Mouse (Mus musculus) heart, embryonic 11.5 days (tissue): ENCODE results near the gene Kcnj1. TPM values are rescaled to one million over a fixed set of nuclear protein-coding genes. Genes with fewer than 3 reads are reported as not detected.

Experiments
- ATAC-seq: fragments of 200-750 bp; cut with Nextera tagmentation; replicated peaks from 2 replicates; pipeline ENCODE4 v1.8.0; 2017; ENCODE audit warnings: moderate library complexity; ENCODE audit not compliant: insufficient number of reproducible peaks, low FRiP score, low TSS enrichment
- H3K27ac ChIP-seq: fragments of 300-500 bp; sonication (generic); 2 replicates; pipeline ENCODE4 v1.5.1; 2014; ENCODE audit warnings: mild to moderate bottlenecking, low read depth, low read length
- H3K27me3 ChIP-seq: fragments of 300-500 bp; sonication (generic); 2 replicates; pipeline ENCODE4 v1.6.1; 2014; ENCODE audit warnings: mild to moderate bottlenecking, low read length, mixed read lengths; ENCODE audit not compliant: control insufficient read depth, insufficient read depth
- H3K36me3 ChIP-seq: fragments of 300-500 bp; sonication (generic); 2 replicates; pipeline ENCODE4 v1.6.1; 2014; ENCODE audit warnings: mild to moderate bottlenecking, low read length, moderate library complexity, mixed read lengths; ENCODE audit not compliant: control insufficient read depth, insufficient read depth
- H3K4me1 ChIP-seq: fragments of 300-500 bp; sonication (generic); 2 replicates; pipeline ENCODE4 v1.6.1; 2014; ENCODE audit warnings: low read length; ENCODE audit not compliant: control insufficient read depth, insufficient read depth
- H3K4me2 ChIP-seq: fragments of 300-500 bp; sonication (generic); 2 replicates; pipeline ENCODE4 v1.6.1; 2014; ENCODE audit warnings: mild to moderate bottlenecking, moderate library complexity
- H3K4me3 ChIP-seq: fragments of 300-500 bp; sonication (generic); 2 replicates; pipeline ENCODE4 v1.5.1; 2014; ENCODE audit warnings: low read depth, low read length
- H3K9ac ChIP-seq: fragments of 300-500 bp; sonication (generic); 2 replicates; pipeline ENCODE4 v1.6.1; 2014; ENCODE audit warnings: mild to moderate bottlenecking, low read depth, low read length, moderate library complexity
- H3K9me3 ChIP-seq: fragments of 300-500 bp; sonication (generic); replicated peaks from 2 replicates; pipeline ENCODE4 v1.6.1; 2016; ENCODE audit warnings: low read length; ENCODE audit not compliant: control insufficient read depth
- WGBS: fragments of 180-500 bp; shearing (Covaris S2); extraction: QIAGEN DNeasy Blood & Tissue Kit; methylation state at CpG from one replicate; pipeline ENCODE4 v1.1.7; 2014; ENCODE audit not compliant: insufficient replicate concordance; 5-methylcytosine and 5-hydroxymethylcytosine counted together
- polyA plus RNA-seq: library from polyadenylated mRNA; unstranded; fragments of >200 nt; fragmentation: Nextera tagmentation; extraction: Ambion mirVana; gene quantifications from 2 replicates; pipeline ENCODE4 v1.2.1, GENCODE M21; 2014

Kcnj1 gene
- polyA plus RNA-seq, 1 experiment from 2014 or later: 0.09 TPM

GRCm38 (mm10) chr9:32417466-32418116 lies 45.3 kb downstream of the Kcnj1 start:
- Histone ChIP-seq H3K4me2 (peak overlapping the region; percentile 4), H3K36me3 (no peaks in the 10 kb centered on the region), H3K27ac (no peak overlapping the region), H3K9ac (no peak overlapping the region), H3K4me3 (no peak overlapping the region), H3K4me1 (no peaks in the 10 kb centered on the region), H3K27me3 (no peaks in the 10 kb centered on the region), H3K9me3 (no peaks in the 10 kb centered on the region)
- ATAC-seq: no peak
- 47% methylated on average over 8 of the region's 8 CpGs for WGBS

GRCm38 (mm10) chr9:32420711-32421110 lies 48.4 kb downstream of the Kcnj1 start:
- no peaks in the 10 kb centered on the region for H3K4me1 ChIP-seq
- H3K9me3 ChIP-seq: no peaks in the 10 kb centered on the region
- no peak overlapping the region for H3K9ac ChIP-seq
- H3K27ac ChIP-seq: no peak overlapping the region
- H3K27me3 ChIP-seq: no peaks in the 10 kb centered on the region
- no peak for ATAC-seq
- no peaks in the 10 kb centered on the region for H3K36me3 ChIP-seq
- H3K4me2 ChIP-seq: no peak overlapping the region
- no peak overlapping the region for H3K4me3 ChIP-seq

GRCm38 (mm10) chr9:32425321-32425720 lies 53.0 kb downstream of the Kcnj1 start:
- Histone ChIP-seq H3K27me3 (no peaks in the 10 kb centered on the region), H3K9ac (no peak overlapping the region), H3K27ac (no peak overlapping the region), H3K9me3 (no peaks in the 10 kb centered on the region), H3K4me2 (no peak overlapping the region), H3K36me3 (no peaks in the 10 kb centered on the region; the same call in none of the 2 replicates), H3K4me1 (no peaks in the 10 kb centered on the region), H3K4me3 (no peak overlapping the region)
- ATAC-seq: no peak
- WGBS: 79% methylated on average over 7 of the region's 7 CpGs

- Histone ChIP-seq H3K4me3 (no peak overlapping the region), H3K36me3 (no peaks in the 10 kb centered on the region; the same call in none of the 2 replicates), H3K4me1 (no peaks in the 10 kb centered on the region), H3K9ac (no peak overlapping the region), H3K27me3 (no peaks in the 10 kb centered on the region), H3K9me3 (no peaks in the 10 kb centered on the region), H3K27ac (no peak overlapping the region), H3K4me2 (no peak overlapping the region)
- no peak for ATAC-seq
- 76% methylated on average over 3 of the region's 3 CpGs for WGBS
Observed at GRCm38 (mm10) chr9:32431061-32431460, 58.8 kb downstream of the Kcnj1 start.

GRCm38 (mm10) chr9:32434241-32435213 lies 62.2 kb downstream of the Kcnj1 start:
- Histone ChIP-seq H3K4me1 (no peaks in the 10 kb centered on the region), H3K36me3 (no peaks in the 10 kb centered on the region), H3K4me3 (no peak overlapping the region), H3K9me3 (no peaks in the 10 kb centered on the region), H3K4me2 (no peak overlapping the region), H3K27ac (no peak overlapping the region), H3K27me3 (no peaks in the 10 kb centered on the region), H3K9ac (no peak overlapping the region)
- WGBS: 66% methylated on average over 19 of the region's 19 CpGs
- ATAC-seq: no peak

- Histone ChIP-seq H3K27me3 (no peaks in the 10 kb centered on the region), H3K27ac (peak overlapping the region; percentile 71), H3K36me3 (no peaks in the 10 kb centered on the region), H3K9me3 (no peaks in the 10 kb centered on the region), H3K4me1 (peaks cover 7% of the 10 kb centered on the region), H3K4me2 (no peak overlapping the region), H3K9ac (no peak overlapping the region), H3K4me3 (no peak overlapping the region)
- 67% methylated on average over 3 of the region's 3 CpGs for WGBS
- no peak for ATAC-seq
Observed at GRCm38 (mm10) chr9:32443115-32443514, 70.8 kb downstream of the Kcnj1 start.

GRCm38 (mm10) chr9:32443817-32444216 lies 71.5 kb downstream of the Kcnj1 start:
- Histone ChIP-seq H3K9ac (no peak overlapping the region), H3K36me3 (no peaks in the 10 kb centered on the region), H3K9me3 (no peaks in the 10 kb centered on the region), H3K27ac (no peak overlapping the region; the same call in 1 of the 2 replicates), H3K27me3 (no peaks in the 10 kb centered on the region), H3K4me1 (peaks cover 7% of the 10 kb centered on the region), H3K4me3 (no peak overlapping the region), H3K4me2 (no peak overlapping the region)
- ATAC-seq: no peak
- WGBS: 54% methylated on average over 6 of the region's 6 CpGs

- H3K27me3 ChIP-seq: no peaks in the 10 kb centered on the region
- H3K9ac ChIP-seq: no peak overlapping the region
- H3K27ac ChIP-seq: peak overlapping the region; percentile 71
- 57% methylated on average over 6 of the region's 6 CpGs for WGBS
- peaks cover 7% of the 10 kb centered on the region for H3K4me1 ChIP-seq
- no peak overlapping the region for H3K4me3 ChIP-seq
- no peaks in the 10 kb centered on the region for H3K36me3 ChIP-seq
- no peak; the same call in 1 of the 2 replicates for ATAC-seq
- H3K4me2 ChIP-seq: no peak overlapping the region
- H3K9me3 ChIP-seq: no peaks in the 10 kb centered on the region
Observed at GRCm38 (mm10) chr9:32444453-32445201, 72.3 kb downstream of the Kcnj1 start.
